In the genomic region with DNA sequence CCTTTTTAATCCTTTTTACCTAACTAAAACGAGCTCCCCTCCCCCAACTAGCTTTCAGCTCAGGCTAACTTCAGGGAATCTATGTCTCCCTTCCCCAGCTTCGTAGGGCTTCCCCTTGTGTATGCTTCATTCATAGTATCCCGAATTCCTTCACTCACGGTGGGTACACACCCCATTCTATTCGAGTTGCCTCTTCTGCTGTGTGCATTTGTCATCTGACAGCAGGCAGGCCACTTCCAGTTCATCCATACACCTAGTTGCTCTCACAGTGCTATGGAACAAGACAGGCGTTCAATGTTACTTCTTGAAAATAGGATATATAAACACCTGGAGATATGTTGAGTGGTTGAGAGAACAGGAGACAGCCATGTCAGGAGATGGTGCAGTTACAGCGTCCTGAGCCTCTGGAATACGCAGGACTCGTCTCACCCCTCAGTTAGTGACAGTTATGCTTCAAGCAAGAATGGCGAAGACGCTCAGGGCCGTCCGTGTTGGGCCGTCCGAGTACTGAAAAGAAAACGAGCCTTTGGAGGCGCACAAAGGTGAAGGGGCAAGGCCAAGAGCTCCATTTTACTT, we compare ENCODE assay signal across 8 mouse cellular contexts. TPM values are rescaled to one million over a fixed set of nuclear protein-coding genes. Genes with fewer than 3 reads are reported as not detected.
DNase-seq lines count a peak whose midpoint lies in the region; ATAC-seq lines count a peak whose summit lies in the region.

No protein-coding gene starts in this region.

- H3K4me1 ChIP-seq in lung, embryonic 16.5 days (replicated peaks; ENCODE audit: control insufficient read depth, insufficient read depth, low read length): peaks cover 8% of the 10 kb centered on the region; the same call in 1 of the 2 replicates
- peaks cover 4% of the 10 kb centered on the region; the same call in 1 of the 2 replicates for H3K4me1 ChIP-seq in embryonic facial prominence, embryonic 12.5 days
- H3K4me1 ChIP-seq in hindbrain, embryonic 14.5 days (replicated peaks; ENCODE audit: control insufficient read depth, insufficient read depth, low read length): peaks cover 16% of the 10 kb centered on the region
- peaks cover 23% of the 10 kb centered on the region for H3K4me1 ChIP-seq in midbrain, embryonic 13.5 days (replicated peaks)

- WGBS in lung, embryonic 16.5 days: 3% methylated on average over 17 of the region's 17 CpGs
- WGBS in embryonic facial prominence, embryonic 12.5 days: 7% methylated on average over 17 of the region's 17 CpGs
- WGBS in hindbrain, embryonic 14.5 days: 6% methylated on average over 17 of the region's 17 CpGs
- 6% methylated on average over 17 of the region's 17 CpGs for WGBS in midbrain, embryonic 13.5 days

- H3K4me3 ChIP-seq in lung, embryonic 16.5 days (ENCODE audit: low read length): peak overlapping the region; percentile 81
- H3K4me3 ChIP-seq in embryonic facial prominence, embryonic 12.5 days: peak overlapping the region; percentile 72
- H3K4me3 ChIP-seq in hindbrain, embryonic 14.5 days (replicated peaks; ENCODE audit: low read length): peak overlapping the region; percentile 55
- H3K4me3 ChIP-seq in midbrain, embryonic 13.5 days (replicated peaks): peak overlapping the region; percentile 72

- no peaks in the 10 kb centered on the region for H3K9me3 ChIP-seq in lung, embryonic 16.5 days (ENCODE audit: control insufficient read depth, low read length)
- H3K9me3 ChIP-seq in embryonic facial prominence, embryonic 12.5 days: no peaks in the 10 kb centered on the region
- H3K9me3 ChIP-seq in hindbrain, embryonic 14.5 days (ENCODE audit: control insufficient read depth, low read length): no peaks in the 10 kb centered on the region
- H3K9me3 ChIP-seq in midbrain, embryonic 13.5 days: no peaks in the 10 kb centered on the region

- no peaks in the 10 kb centered on the region for H3K27me3 ChIP-seq in lung, embryonic 16.5 days (ENCODE audit: control insufficient read depth, insufficient read depth, low read depth, low read length)
- no peaks in the 10 kb centered on the region for H3K27me3 ChIP-seq in embryonic facial prominence, embryonic 12.5 days
- no peaks in the 10 kb centered on the region for H3K27me3 ChIP-seq in hindbrain, embryonic 14.5 days (ENCODE audit: control insufficient read depth, insufficient read depth, low read length)
- no peaks in the 10 kb centered on the region for H3K27me3 ChIP-seq in midbrain, embryonic 13.5 days

- H3K4me2 ChIP-seq in lung, embryonic 16.5 days (ENCODE audit: low read depth, low read length): peak overlapping the region; percentile 98
- H3K4me2 ChIP-seq in embryonic facial prominence, embryonic 12.5 days (replicated peaks): peak overlapping the region; percentile 88
- peak overlapping the region; percentile 85 for H3K4me2 ChIP-seq in hindbrain, embryonic 14.5 days (replicated peaks)
- H3K4me2 ChIP-seq in midbrain, embryonic 13.5 days (replicated peaks): peak overlapping the region; percentile 85

- H3K27ac ChIP-seq in lung, embryonic 16.5 days (ENCODE audit: low read length): peak overlapping the region; percentile 78
- H3K27ac ChIP-seq in embryonic facial prominence, embryonic 12.5 days: peak overlapping the region; percentile 82; the same call in 1 of the 2 replicates
- H3K27ac ChIP-seq in hindbrain, embryonic 14.5 days: peak overlapping the region; percentile 88
- peak overlapping the region; percentile 84 for H3K27ac ChIP-seq in midbrain, embryonic 13.5 days

- no peak for ATAC-seq in lung, embryonic 16.5 days (ENCODE audit: low read depth)
- ATAC-seq in embryonic facial prominence, embryonic 12.5 days (ENCODE audit: insufficient number of reproducible peaks, insufficient read depth, low FRiP score, low TSS enrichment): peak; percentile 30; the same call in 1 of the 2 replicates
- ATAC-seq in hindbrain, embryonic 14.5 days (ENCODE audit: low FRiP score): peak; percentile 51
- no peak; the same call in none of the 2 replicates for ATAC-seq in midbrain, embryonic 13.5 days

- DNase-seq in lung, postnatal 36 days: no peak
- no peak for DNase-seq in hindbrain, embryonic 14.5 days (ENCODE audit: low spot score)
- DNase-seq in ovary, adult 18-20 months (ENCODE audit: low spot score): no peak
- no peak for DNase-seq in right cerebral cortex, postnatal 14 days
- no peak for DNase-seq in adrenal gland, postnatal 25 days

- no peaks in the 10 kb centered on the region for H3K36me3 ChIP-seq in lung, embryonic 16.5 days (ENCODE audit: control insufficient read depth, insufficient read depth, low read length)
- H3K36me3 ChIP-seq in embryonic facial prominence, embryonic 12.5 days: peaks cover 2% of the 10 kb centered on the region; the same call in 1 of the 2 replicates
- peaks cover 10% of the 10 kb centered on the region; the same call in 1 of the 2 replicates for H3K36me3 ChIP-seq in hindbrain, embryonic 14.5 days (replicated peaks; ENCODE audit: control insufficient read depth, insufficient read depth)
- H3K36me3 ChIP-seq in midbrain, embryonic 13.5 days: peaks cover 11% of the 10 kb centered on the region

- H3K9ac ChIP-seq in lung, embryonic 16.5 days (ENCODE audit: low read length): peak overlapping the region; percentile 87
- peak overlapping the region; percentile 69 for H3K9ac ChIP-seq in embryonic facial prominence, embryonic 12.5 days
- peak overlapping the region; percentile 69 for H3K9ac ChIP-seq in hindbrain, embryonic 14.5 days
- H3K9ac ChIP-seq in midbrain, embryonic 13.5 days (replicated peaks): peak overlapping the region; percentile 76

RNA-seq across cellular contexts. Expression of a gene that starts 0.4 kb away (rescaled TPM):
- 13.8 and 15.0 TPM in 2 replicates for polyA plus RNA-seq in lung, embryonic 16.5 days (2015; fragmentation: Nextera tagmentation; extraction: Ambion mirVana)
- 10.5 and 12.5 TPM in 2 replicates for polyA plus RNA-seq in embryonic facial prominence, embryonic 12.5 days (2016; fragmentation: Nextera tagmentation; extraction: Ambion mirVana)
- polyA plus RNA-seq in hindbrain, embryonic 14.5 days (2014; fragmentation: Nextera tagmentation; extraction: Ambion mirVana): 10.1 and 10.7 TPM in 2 replicates
- 11.5 and 14.3 TPM in 2 replicates for polyA plus RNA-seq in midbrain, embryonic 13.5 days (2015; fragmentation: Nextera tagmentation; extraction: Ambion mirVana)
- total RNA-seq in adrenal gland, postnatal 25 days (2021): 8.2 and 9.0 TPM in 2 replicates

RNA-seq across cellular contexts. Expression of a gene that starts 7.2 kb away (rescaled TPM):
- polyA plus RNA-seq in lung, embryonic 16.5 days (2015; fragmentation: Nextera tagmentation; extraction: Ambion mirVana): 35.0 and 39.0 TPM in 2 replicates
- polyA plus RNA-seq in embryonic facial prominence, embryonic 12.5 days (2016; fragmentation: Nextera tagmentation; extraction: Ambion mirVana): 43.9 and 44.1 TPM in 2 replicates
- polyA plus RNA-seq in hindbrain, embryonic 14.5 days (2014; fragmentation: Nextera tagmentation; extraction: Ambion mirVana): 63.4 and 67.9 TPM in 2 replicates
- polyA plus RNA-seq in midbrain, embryonic 13.5 days (2015; fragmentation: Nextera tagmentation; extraction: Ambion mirVana): 51.6 and 53.5 TPM in 2 replicates
- 28.8 and 32.7 TPM in 2 replicates for total RNA-seq in adrenal gland, postnatal 25 days (2021)

RNA-seq across cellular contexts. Expression of a gene that starts 7.7 kb away (rescaled TPM):
- polyA plus RNA-seq in lung, embryonic 16.5 days (2015; fragmentation: Nextera tagmentation; extraction: Ambion mirVana): 46.3 and 51.8 TPM in 2 replicates
- 31.5 and 34.2 TPM in 2 replicates for polyA plus RNA-seq in embryonic facial prominence, embryonic 12.5 days (2016; fragmentation: Nextera tagmentation; extraction: Ambion mirVana)
- polyA plus RNA-seq in hindbrain, embryonic 14.5 days (2014; fragmentation: Nextera tagmentation; extraction: Ambion mirVana): 55.0 and 62.7 TPM in 2 replicates
- 59.9 and 61.7 TPM in 2 replicates for polyA plus RNA-seq in midbrain, embryonic 13.5 days (2015; fragmentation: Nextera tagmentation; extraction: Ambion mirVana)
- total RNA-seq in adrenal gland, postnatal 25 days (2021): 36.7 and 44.8 TPM in 2 replicates

RNA-seq across cellular contexts. Expression of a gene that starts 15.5 kb away (rescaled TPM):
- 21.1 and 26.2 TPM in 2 replicates for polyA plus RNA-seq in lung, embryonic 16.5 days (2015; fragmentation: Nextera tagmentation; extraction: Ambion mirVana)
- 8.5 and 10.1 TPM in 2 replicates for polyA plus RNA-seq in embryonic facial prominence, embryonic 12.5 days (2016; fragmentation: Nextera tagmentation; extraction: Ambion mirVana)
- 0.83 and 1.8 TPM in 2 replicates for polyA plus RNA-seq in hindbrain, embryonic 14.5 days (2014; fragmentation: Nextera tagmentation; extraction: Ambion mirVana)
- 0.42 and 0.54 TPM in 2 replicates for polyA plus RNA-seq in midbrain, embryonic 13.5 days (2015; fragmentation: Nextera tagmentation; extraction: Ambion mirVana)
- total RNA-seq in adrenal gland, postnatal 25 days (2021): 2.0 and 2.9 TPM in 2 replicates

RNA-seq across cellular contexts. Expression of a gene that starts 16.5 kb away (rescaled TPM):
- 173 and 174 TPM in 2 replicates for polyA plus RNA-seq in lung, embryonic 16.5 days (2015; fragmentation: Nextera tagmentation; extraction: Ambion mirVana)
- 25.4 and 36.0 TPM in 2 replicates for polyA plus RNA-seq in embryonic facial prominence, embryonic 12.5 days (2016; fragmentation: Nextera tagmentation; extraction: Ambion mirVana)
- 11.9 and 14.9 TPM in 2 replicates for polyA plus RNA-seq in hindbrain, embryonic 14.5 days (2014; fragmentation: Nextera tagmentation; extraction: Ambion mirVana)
- polyA plus RNA-seq in midbrain, embryonic 13.5 days (2015; fragmentation: Nextera tagmentation; extraction: Ambion mirVana): 3.5 and 4.0 TPM in 2 replicates
- total RNA-seq in adrenal gland, postnatal 25 days (2021): 21.0 and 21.2 TPM in 2 replicates

Comparison
In these comparisons a context has a peak if more than half of its experiments do, and no peak if none do; other contexts are left out.
1. ATAC-seq: peak in embryonic facial prominence, embryonic 12.5 days (single experiment) and hindbrain, embryonic 14.5 days (single experiment); none in lung, embryonic 16.5 days (single experiment) and midbrain, embryonic 13.5 days (single experiment).
2. Peak in every context shown above with its lines, with median percentiles within 50 percentile points of each other: H3K27ac ChIP-seq, H3K4me2 ChIP-seq, H3K4me3 ChIP-seq and H3K9ac ChIP-seq.